Mouse (Mus musculus) limb, embryonic 10.5 days (tissue): ENCODE data around the gene Mvb12b. TPM values are rescaled to one million over a fixed set of nuclear protein-coding genes. Genes with fewer than 3 reads are reported as not detected.

Experiments used
- DNase-seq: peaks from one replicate; pipeline ENCODE4 v3.0.0-alpha.2; 2017; ENCODE audit warnings: low spot score
- H3K27ac ChIP-seq: fragments of 300-500 bp; sonication (generic); 2 replicates; pipeline ENCODE4 v1.5.1; 2016; ENCODE audit warnings: mild to moderate bottlenecking
- H3K27me3 ChIP-seq: fragments of 300-500 bp; sonication (generic); 2 replicates; pipeline ENCODE4 v1.6.1; 2016; ENCODE audit warnings: low read depth, mild to moderate bottlenecking; ENCODE audit not compliant: poor library complexity, severe bottlenecking
- H3K36me3 ChIP-seq: fragments of 300-500 bp; sonication (generic); 2 replicates; pipeline ENCODE4 v1.6.1; 2016; ENCODE audit warnings: mild to moderate bottlenecking, moderate library complexity
- H3K4me1 ChIP-seq: fragments of 300-500 bp; sonication (generic); 2 replicates; pipeline ENCODE4 v1.6.1; 2016
- H3K4me3 ChIP-seq: fragments of 300-500 bp; sonication (generic); 2 replicates; pipeline ENCODE4 v1.5.1; 2016; ENCODE audit warnings: mild to moderate bottlenecking, moderate library complexity
- H3K9me3 ChIP-seq: fragments of 300-500 bp; sonication (generic); replicated peaks from 2 replicates; pipeline ENCODE4 v1.6.1; 2016; ENCODE audit warnings: mild to moderate bottlenecking
- WGBS: fragments of 180-500 bp; shearing (Covaris S2); methylation state at CpG from one replicate; pipeline ENCODE4 v1.1.7; 2016; 5-methylcytosine and 5-hydroxymethylcytosine counted together
- polyA plus RNA-seq: library from polyadenylated mRNA; unstranded; fragments of >200 nt; fragmentation: Nextera tagmentation; extraction: Ambion mirVana; gene quantifications from 2 replicates; pipeline ENCODE4 v1.2.1, GENCODE M21; 2016

Mvb12b gene
- polyA plus RNA-seq, 1 experiment from 2014 or later = 17.5 TPM

DNA sequence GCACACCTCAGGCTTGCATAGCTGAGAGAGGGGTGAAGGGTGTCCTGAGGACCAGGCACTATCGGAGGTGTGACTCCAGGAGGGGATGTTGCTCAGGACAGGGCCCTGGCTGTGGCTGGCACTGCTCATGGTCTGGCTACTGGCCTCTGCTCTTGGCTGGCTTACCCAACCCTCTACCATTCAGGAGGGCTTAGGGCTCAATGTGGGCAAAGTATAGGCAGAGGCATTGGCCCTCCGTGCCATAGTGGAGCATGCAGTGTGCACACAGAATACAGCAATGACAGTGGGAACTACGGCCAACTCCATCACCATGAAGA, 133.5 kb downstream of the Mvb12b start:
- Histone ChIP-seq H3K27ac (peak overlapping the region; percentile 84), H3K36me3 (peaks cover 18% of the 10 kb centered on the region), H3K27me3 (0 out of 2 replicates have a peak, but pooled peaks cover 3% of the 10 kb centered on the region), H3K4me3 (no peak overlapping the region), H3K4me1 (peaks cover 62% of the 10 kb centered on the region), H3K9me3 (no peaks in the 10 kb centered on the region)
- DNase-seq = no peak
- 82% methylated on average over 3 of the region's 3 CpGs for WGBS

DNA sequence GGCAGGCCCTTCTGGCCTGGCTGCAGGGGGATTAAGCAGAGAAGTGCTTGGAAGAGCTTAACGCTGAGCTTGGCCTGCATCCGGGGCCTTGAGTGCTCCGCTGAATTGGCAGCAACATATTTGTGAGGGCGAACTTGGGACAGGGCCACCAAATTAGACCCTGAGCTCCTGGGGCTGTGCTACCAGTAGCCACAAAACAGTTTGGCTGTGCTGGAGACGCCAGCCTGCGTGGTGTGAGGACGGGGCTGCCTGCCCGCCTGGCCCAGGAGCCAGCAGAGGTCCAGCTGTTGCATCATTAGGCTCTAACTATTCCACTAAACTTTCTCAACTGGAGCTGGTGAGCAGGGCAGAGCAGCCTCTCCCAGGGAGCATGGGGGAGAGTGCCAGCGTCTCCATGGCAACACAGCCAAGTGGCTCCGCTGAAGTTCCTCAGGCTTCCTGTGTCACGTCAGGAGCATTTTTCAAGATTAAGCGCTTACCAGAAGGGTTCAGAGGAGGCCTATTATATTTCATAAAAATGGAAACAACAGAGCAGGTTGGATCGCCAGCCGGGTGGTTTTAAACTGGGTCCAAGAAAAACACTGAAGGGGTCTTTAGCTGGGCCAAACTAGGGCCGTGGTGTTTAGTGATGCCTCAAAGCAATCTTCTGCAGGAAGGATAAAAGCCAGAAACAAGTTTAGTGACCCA, 134.0 kb downstream of the Mvb12b start:
- WGBS = 32% methylated on average over 15 of the region's 15 CpGs
- Histone ChIP-seq H3K36me3 (peaks cover 23% of the 10 kb centered on the region), H3K27ac (peak overlapping the region; percentile 84), H3K27me3 (0 out of 2 replicates have a peak, but pooled peaks cover 3% of the 10 kb centered on the region), H3K9me3 (no peaks in the 10 kb centered on the region), H3K4me3 (peak overlapping the region; percentile 17; the same call in 1 of the 2 replicates), H3K4me1 (peaks cover 62% of the 10 kb centered on the region)
- DNase-seq = peak; percentile 79

DNA sequence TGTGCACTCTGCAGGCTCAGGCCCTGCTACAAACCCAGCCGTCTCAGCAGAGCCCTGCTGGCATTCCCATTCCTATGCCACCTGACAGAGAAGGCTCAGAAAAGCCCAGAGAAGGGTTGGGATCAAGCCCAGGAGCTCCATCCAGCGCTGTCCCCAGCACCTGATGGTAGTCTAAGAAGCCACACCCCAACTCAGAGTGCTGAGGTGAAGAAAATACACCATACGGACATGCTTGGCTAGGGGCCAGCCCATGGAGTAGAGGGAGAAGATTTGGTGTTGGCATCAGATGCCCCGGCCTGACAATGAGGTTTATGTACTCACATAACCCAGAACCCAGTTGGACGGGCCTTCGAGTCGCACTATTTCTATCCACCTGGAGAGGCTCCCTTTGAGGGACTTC, 137.1 kb downstream of the Mvb12b start:
- H3K27me3 ChIP-seq = 0 out of 2 replicates have a peak, but pooled peaks cover 3% of the 10 kb centered on the region
- 0 out of 2 replicates have a peak overlapping the region, but pooled peaks have one; percentile 20 for H3K27ac ChIP-seq
- no peaks in the 10 kb centered on the region for H3K9me3 ChIP-seq
- 92% methylated on average over 7 of the region's 7 CpGs for WGBS
- no peak for DNase-seq
- no peak overlapping the region for H3K4me3 ChIP-seq
- H3K4me1 ChIP-seq = peaks cover 59% of the 10 kb centered on the region
- peaks cover 29% of the 10 kb centered on the region for H3K36me3 ChIP-seq

DNA sequence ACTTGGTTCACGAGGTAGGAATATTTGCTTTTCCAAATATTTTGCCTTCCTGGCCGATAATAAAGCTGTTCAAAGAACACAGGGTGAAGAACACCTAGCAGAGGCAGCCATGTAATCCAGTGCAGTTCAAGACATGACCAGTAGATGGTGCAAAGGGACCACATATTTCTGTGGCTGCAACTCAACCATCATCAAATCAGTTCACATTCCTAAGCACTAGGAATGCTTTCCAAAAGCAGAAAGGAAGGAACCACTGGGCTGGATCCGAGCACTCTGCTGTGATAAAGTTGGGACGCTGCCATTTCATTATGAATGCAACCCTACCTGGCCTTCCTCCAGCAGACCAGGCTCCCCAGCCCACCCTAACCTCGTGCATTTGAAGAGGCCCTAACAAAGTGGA, 141.3 kb downstream of the Mvb12b start:
- Histone ChIP-seq H3K9me3 (no peaks in the 10 kb centered on the region), H3K27me3 (peaks cover 3% of the 10 kb centered on the region; the same call in 1 of the 2 replicates), H3K27ac (no peak overlapping the region), H3K4me1 (peaks cover 31% of the 10 kb centered on the region), H3K4me3 (no peak overlapping the region), H3K36me3 (peaks cover 31% of the 10 kb centered on the region)
- WGBS = 14% methylated on average over 5 of the region's 5 CpGs
- DNase-seq = peak; percentile 85

GRCm38 (mm10) chr2:33745724-33746123, 142.0 kb downstream of the Mvb12b start:
- H3K9me3 ChIP-seq = no peaks in the 10 kb centered on the region
- peaks cover 26% of the 10 kb centered on the region for H3K36me3 ChIP-seq
- no peak overlapping the region for H3K27ac ChIP-seq
- H3K27me3 ChIP-seq = peaks cover 3% of the 10 kb centered on the region; the same call in 1 of the 2 replicates
- peaks cover 31% of the 10 kb centered on the region for H3K4me1 ChIP-seq
- DNase-seq = no peak
- no peak overlapping the region for H3K4me3 ChIP-seq
- whole genome bisulfite sequencing = 94% methylated on average over 5 of the region's 5 CpGs

DNA sequence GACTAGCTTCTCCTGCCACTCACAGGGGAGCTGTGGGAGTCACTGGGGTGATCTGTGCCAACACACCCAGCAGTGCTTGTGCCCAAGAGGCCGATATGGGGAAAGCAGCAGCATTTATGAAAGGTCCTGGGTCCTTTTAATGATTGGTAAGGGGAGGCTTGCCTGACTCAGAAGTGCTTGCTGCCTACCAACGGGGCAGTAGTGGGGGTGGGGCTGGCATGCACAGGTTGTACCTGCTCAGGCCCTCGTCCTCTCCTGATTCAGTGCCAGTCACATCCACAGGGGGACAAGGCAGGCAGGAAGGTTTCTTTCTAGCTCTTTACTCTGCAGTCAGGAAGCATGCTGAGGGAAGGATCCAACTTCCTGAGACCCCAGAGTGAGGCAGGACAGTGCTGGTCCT, 150.6 kb downstream of the Mvb12b start:
- Histone ChIP-seq H3K27ac (no peak overlapping the region), H3K4me3 (no peak overlapping the region), H3K36me3 (peaks cover 47% of the 10 kb centered on the region), H3K9me3 (no peaks in the 10 kb centered on the region), H3K4me1 (peaks cover 49% of the 10 kb centered on the region), H3K27me3 (peaks cover 19% of the 10 kb centered on the region)
- no peak for DNase-seq
- WGBS = 75% methylated on average over 3 of the region's 3 CpGs

DNA sequence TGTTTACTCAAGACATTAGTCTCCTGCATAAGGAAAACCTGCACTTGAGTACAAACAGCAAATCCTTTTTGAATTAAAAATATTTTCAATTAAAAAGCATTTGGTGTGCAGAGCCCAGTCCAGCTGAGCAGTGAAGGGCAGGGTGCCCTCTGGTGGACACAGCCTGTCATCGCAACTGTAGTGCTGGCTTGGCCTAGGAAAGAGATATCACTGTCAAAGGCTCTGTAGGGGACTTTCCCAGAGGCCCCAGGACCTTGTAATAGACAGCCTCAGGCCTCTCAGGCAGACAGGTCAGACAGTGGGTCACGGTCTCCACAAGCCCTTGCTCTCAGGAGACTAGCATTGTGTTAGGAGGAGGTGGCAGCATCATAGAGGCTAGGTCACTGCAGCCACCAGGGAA, 151.0 kb downstream of the Mvb12b start:
- DNase-seq = peak; percentile 82
- no peak overlapping the region for H3K27ac ChIP-seq
- H3K27me3 ChIP-seq = peaks cover 23% of the 10 kb centered on the region
- no peaks in the 10 kb centered on the region for H3K9me3 ChIP-seq
- H3K36me3 ChIP-seq = peaks cover 51% of the 10 kb centered on the region
- peaks cover 53% of the 10 kb centered on the region for H3K4me1 ChIP-seq
- no peak overlapping the region for H3K4me3 ChIP-seq
- WGBS = 8% methylated on average over 2 of the region's 2 CpGs

DNA sequence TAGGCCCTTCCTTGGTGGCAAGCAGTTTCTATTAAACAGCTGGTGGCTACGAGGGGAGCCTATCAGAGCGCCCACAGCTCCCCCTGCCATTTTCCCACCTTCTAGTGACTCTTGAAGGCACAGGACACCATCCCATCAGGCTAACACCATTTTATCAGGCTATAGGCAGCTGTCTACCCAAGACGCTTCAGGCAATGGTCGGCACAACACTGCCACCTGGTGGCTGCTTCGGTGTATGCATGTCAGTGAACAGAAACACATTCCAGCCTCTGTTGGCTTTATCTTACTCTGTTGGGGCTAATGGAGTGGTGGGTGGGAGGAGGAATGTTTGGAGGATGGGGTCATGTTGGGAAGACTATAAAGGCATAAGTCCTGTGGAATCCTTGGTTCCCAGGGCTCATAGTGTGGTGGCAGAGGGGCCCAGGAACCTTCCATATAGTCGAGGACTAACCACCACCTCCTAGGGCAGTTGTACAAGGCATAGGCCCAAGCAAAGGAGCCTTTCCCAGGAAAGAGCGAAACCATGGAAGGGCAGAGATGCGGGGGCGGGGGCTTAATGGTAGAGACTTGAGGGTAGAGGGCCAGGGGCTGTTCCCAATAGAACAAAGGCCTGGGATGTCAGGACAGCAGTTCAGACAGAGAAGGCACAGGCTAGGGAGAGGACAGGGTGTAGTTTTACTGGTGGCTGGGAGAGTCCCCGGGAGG, 152.8 kb downstream of the Mvb12b start:
- WGBS = 45% methylated on average over 10 of the region's 10 CpGs
- no peaks in the 10 kb centered on the region for H3K9me3 ChIP-seq
- H3K36me3 ChIP-seq = peaks cover 57% of the 10 kb centered on the region
- no peak overlapping the region for H3K4me3 ChIP-seq
- peaks cover 60% of the 10 kb centered on the region for H3K4me1 ChIP-seq
- H3K27me3 ChIP-seq = peaks cover 35% of the 10 kb centered on the region
- H3K27ac ChIP-seq = peak overlapping the region; percentile 58; the same call in 1 of the 2 replicates
- peak; percentile 94 for DNase-seq

DNA sequence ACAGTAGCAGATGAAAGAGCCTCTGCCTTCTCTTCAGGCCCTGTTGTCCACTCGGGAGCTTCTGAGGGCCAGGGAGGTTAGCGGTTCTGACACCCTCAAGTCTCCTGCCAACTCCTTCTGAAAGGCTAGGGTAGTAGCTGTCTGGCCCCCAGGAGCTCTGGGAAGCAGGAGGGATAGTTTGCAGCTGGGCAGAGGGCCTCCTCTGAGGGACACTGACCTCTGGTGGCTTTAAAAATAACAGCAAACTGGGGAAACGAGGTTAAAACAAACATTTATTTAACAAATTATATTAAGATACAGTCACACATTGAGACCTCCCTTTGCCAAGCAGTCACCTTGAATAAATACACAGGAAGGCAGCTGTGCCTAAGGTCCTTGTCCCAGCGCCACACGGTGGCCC, 158.0 kb downstream of the Mvb12b start:
- no peaks in the 10 kb centered on the region for H3K9me3 ChIP-seq
- peak; percentile 44 for DNase-seq
- H3K27ac ChIP-seq = peak overlapping the region; percentile 75
- H3K36me3 ChIP-seq = peaks cover 39% of the 10 kb centered on the region
- no peak overlapping the region for H3K4me3 ChIP-seq
- WGBS = 34% methylated on average over 5 of the region's 5 CpGs
- peaks cover 40% of the 10 kb centered on the region for H3K27me3 ChIP-seq
- H3K4me1 ChIP-seq = peaks cover 73% of the 10 kb centered on the region

- 59% methylated on average over 5 of the region's 6 CpGs for WGBS
- DNase-seq = no peak
- H3K9me3 ChIP-seq = no peaks in the 10 kb centered on the region
- H3K36me3 ChIP-seq = peaks cover 47% of the 10 kb centered on the region
- peaks cover 22% of the 10 kb centered on the region for H3K27me3 ChIP-seq
- H3K4me1 ChIP-seq = peaks cover 51% of the 10 kb centered on the region
- peak overlapping the region; percentile 65 for H3K27ac ChIP-seq
- no peak overlapping the region for H3K4me3 ChIP-seq
Measured at GRCm38 (mm10) chr2:33727199-33727598, 160.5 kb downstream of the Mvb12b start.

DNA sequence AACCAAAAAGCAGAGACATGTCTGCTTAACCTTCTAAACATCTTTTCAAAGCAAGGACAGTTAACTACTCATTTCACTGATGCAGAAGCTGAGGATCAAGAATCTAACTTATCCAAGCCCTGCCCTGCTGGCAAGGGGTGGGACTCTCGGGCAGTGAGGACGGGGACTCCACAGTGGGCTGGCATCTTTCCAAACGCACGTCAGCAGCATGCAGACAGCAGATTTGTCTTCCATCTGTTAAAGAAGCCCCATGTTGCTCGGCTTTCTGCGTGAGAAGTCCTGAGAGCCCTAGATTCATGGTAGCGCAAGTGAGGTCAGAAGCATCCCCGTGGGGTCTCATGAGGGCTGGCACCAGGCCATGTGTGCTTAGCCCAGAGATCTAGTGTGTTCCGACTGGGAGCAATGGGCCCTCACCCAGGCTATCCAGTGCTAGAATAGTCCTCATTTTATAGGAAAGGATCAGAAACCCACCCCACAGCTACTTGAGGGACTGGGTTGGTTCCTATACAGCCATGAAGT, 167.3 kb downstream of the Mvb12b start:
- peaks cover 25% of the 10 kb centered on the region; the same call in 1 of the 2 replicates for H3K27me3 ChIP-seq
- peak overlapping the region; percentile 91 for H3K27ac ChIP-seq

GRCm38 (mm10) chr2:33719339-33720066, 168.2 kb downstream of the Mvb12b start:
- Histone ChIP-seq H3K36me3 (peaks cover 29% of the 10 kb centered on the region), H3K9me3 (no peaks in the 10 kb centered on the region), H3K4me1 (peaks cover 68% of the 10 kb centered on the region), H3K4me3 (peak overlapping the region; percentile 54), H3K27me3 (peaks cover 35% of the 10 kb centered on the region; the same call in 1 of the 2 replicates), H3K27ac (peak overlapping the region; percentile 91)
- WGBS = 12% methylated on average over 12 of the region's 12 CpGs
- peak; percentile 78 for DNase-seq

More for the DNA sequence above, 167.3 kb downstream of the Mvb12b start:
- Histone ChIP-seq H3K4me1 (peaks cover 61% of the 10 kb centered on the region), H3K4me3 (no peak overlapping the region), H3K9me3 (no peaks in the 10 kb centered on the region), H3K36me3 (peaks cover 29% of the 10 kb centered on the region)
- WGBS = 56% methylated on average over 9 of the region's 9 CpGs
- DNase-seq = no peak
